Mouse (Mus musculus): Measurements from ENCODE around the gene Eral1.

DNA sequence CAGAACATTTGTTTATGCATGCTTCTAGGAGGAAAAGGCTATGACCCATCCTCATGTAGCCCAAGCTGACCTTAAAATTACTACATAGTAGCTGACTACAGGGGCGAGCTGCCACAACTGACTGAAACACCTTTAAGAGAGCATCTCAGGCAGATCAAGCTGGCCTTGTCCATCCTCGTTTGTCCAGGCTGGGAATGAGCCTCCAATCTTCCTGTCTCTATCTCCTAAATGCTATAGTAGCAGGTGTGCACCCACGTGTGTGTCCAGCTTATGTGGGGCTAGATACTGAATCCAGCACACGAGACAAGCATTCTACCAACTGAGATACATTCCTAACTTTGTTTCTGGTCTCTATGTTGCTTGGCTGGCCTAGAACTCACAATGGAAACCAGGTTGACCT is 5.5 kb downstream of the Eral1 start:
- TF ChIP-seq EP300 (optimal IDR thresholded peaks at IDR 0.05): no peak
- no peak for TF ChIP-seq CTCF (IDR thresholded peaks at IDR 0.05; ENCODE audit: low read depth)
